Mouse (Mus musculus): Measurements from ENCODE around the gene Tnni2. TPM values are rescaled to one million over a fixed set of nuclear protein-coding genes. Genes with fewer than 3 reads are reported as not detected.

The Tnni2 gene
- polyA plus RNA-seq, 2 experiments = 2.1 to 2.2 TPM

DNA sequence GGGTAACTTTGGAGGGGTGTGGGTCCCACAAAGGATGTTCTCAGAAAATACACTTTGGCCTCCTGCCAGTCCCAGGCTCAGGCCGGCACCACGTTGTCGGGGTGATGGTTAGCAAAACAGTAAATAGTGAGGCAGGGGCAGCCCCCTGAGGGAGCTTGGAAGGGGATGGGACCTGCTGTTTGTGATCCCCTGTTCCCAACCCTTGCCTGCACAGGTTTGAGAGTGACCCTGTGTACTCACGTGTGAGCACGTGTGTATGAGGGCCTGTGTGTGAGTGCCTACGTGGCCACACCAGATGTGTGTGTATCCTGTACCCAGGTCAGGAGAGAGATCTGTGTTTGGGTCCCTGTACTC, 40.6 kb downstream of the Tnni2 start:
- H3K36me3 ChIP-seq (replicated peaks; ENCODE audit: control insufficient read depth, insufficient read depth, low read depth) = no peaks in the 10 kb centered on the region
- ATAC-seq (ENCODE audit: insufficient read depth) (no peak), DNase-seq (ENCODE audit: low read depth in 3 of 3, low spot score in 3 of 3) (no peak)
- H3K27me3 ChIP-seq (ENCODE audit: control insufficient read depth, insufficient read depth, low read length) = no peaks in the 10 kb centered on the region
- peaks cover 0 to 6% of the 10 kb centered on the region in 2 experiments; a peak in 1 of 4 replicates for H3K4me1 ChIP-seq (replicated peaks; ENCODE audit: control insufficient read depth in 2 of 2, insufficient read depth in 2 of 2, low read length in 1 of 2)
- no peak overlapping the region for H3K9ac ChIP-seq (replicated peaks)
- no peak overlapping the region for H3K27ac ChIP-seq
- no peaks in the 10 kb centered on the region for H3K9me3 ChIP-seq (ENCODE audit: control insufficient read depth, low read length)
- no peak overlapping the region for H3K4me2 ChIP-seq (ENCODE audit: low read depth)
- TF ChIP-seq CTCF (IDR thresholded peaks at IDR 0.05; ENCODE audit: low read depth) (no peak), EP300 (IDR thresholded peaks at IDR 0.05; ENCODE audit: low read depth) (no peak)
- WGBS (ENCODE audit: insufficient replicate concordance) = 52% methylated on average over 6 of the region's 6 CpGs
- H3K4me3 ChIP-seq (ENCODE audit: insufficient read depth in 1 of 2, low read depth in 2 of 2, low read length in 2 of 2) = no peak overlapping the region

DNA sequence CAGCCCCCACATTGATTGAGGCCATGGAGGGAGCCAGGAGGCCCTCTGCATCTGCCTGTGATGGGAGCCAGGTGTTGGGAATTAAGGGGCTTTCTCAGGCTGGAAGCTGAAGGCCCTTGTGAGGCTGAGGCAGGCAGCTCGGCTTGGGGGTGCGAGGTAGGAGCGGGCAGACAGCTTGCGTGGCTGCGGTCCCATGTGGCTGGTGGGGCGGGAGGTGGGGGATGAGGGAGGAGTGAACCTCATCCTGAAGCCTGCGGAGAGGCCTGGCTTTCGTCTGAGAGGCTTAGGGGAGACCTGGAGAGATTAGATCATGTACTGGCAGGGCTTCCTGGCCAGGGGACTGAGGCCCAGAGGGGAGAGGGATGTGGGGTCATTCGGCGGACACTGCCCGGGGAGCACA, 41.5 kb downstream of the Tnni2 start:
- Histone ChIP-seq H3K36me3 (replicated peaks; ENCODE audit: control insufficient read depth, insufficient read depth, low read depth) (no peaks in the 10 kb centered on the region), H3K4me2 (ENCODE audit: low read depth) (no peak overlapping the region), H3K4me3 (ENCODE audit: insufficient read depth in 1 of 2, low read depth in 2 of 2, low read length in 2 of 2) (no peak overlapping the region), H3K27ac (no peak overlapping the region), H3K9me3 (ENCODE audit: control insufficient read depth, low read length) (no peaks in the 10 kb centered on the region), H3K27me3 (ENCODE audit: control insufficient read depth, insufficient read depth, low read length) (no peaks in the 10 kb centered on the region; the same call in 1 of the 2 replicates), H3K4me1 (replicated peaks; ENCODE audit: control insufficient read depth in 2 of 2, insufficient read depth in 2 of 2, low read length in 1 of 2) (peaks cover 0 to 6% of the 10 kb centered on the region in 2 experiments; a peak in 1 of 4 replicates), H3K9ac (replicated peaks) (no peak overlapping the region)
- DNase-seq (ENCODE audit: low read depth in 3 of 3, low spot score in 3 of 3) = no peak
- 52% methylated on average over 11 of the region's 11 CpGs for WGBS (ENCODE audit: insufficient replicate concordance)
- TF ChIP-seq CTCF (IDR thresholded peaks at IDR 0.05; ENCODE audit: low read depth) = no peak
- ATAC-seq (ENCODE audit: insufficient read depth) = no peak

DNA sequence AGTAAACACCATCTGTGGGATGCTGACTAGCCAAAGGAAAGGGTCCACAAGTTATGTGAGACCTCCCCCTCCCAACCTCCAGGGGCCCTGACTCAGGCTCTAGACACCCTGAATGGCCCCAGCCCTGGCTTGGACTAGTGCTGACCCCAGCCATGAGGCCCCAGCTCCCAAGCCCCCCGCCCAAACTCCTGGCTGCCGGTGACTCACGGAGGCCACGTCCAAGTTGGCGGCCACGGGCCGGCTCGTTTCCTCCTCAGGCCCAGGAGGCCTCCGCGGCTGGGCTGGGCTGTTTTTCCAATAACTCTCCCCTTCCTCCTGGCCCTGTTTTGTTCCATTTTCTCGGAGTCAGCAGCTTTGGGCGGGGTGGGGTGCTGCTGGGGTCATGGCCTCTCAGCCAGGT, 43.2 kb downstream of the Tnni2 start:
- no peak for TF ChIP-seq CTCF (IDR thresholded peaks at IDR 0.05; ENCODE audit: low read depth)
- TF ChIP-seq EP300 (IDR thresholded peaks at IDR 0.05; ENCODE audit: low read depth) = no peak
- Histone ChIP-seq H3K9ac (replicated peaks) (no peak overlapping the region), H3K36me3 (replicated peaks; ENCODE audit: control insufficient read depth, insufficient read depth, low read depth) (no peaks in the 10 kb centered on the region), H3K4me3 (ENCODE audit: insufficient read depth in 1 of 2, low read depth in 2 of 2, low read length in 2 of 2) (no peak overlapping the region), H3K27me3 (ENCODE audit: control insufficient read depth, insufficient read depth, low read length) (no peaks in the 10 kb centered on the region; the same call in 1 of the 2 replicates), H3K4me2 (ENCODE audit: low read depth) (no peak overlapping the region), H3K27ac (no peak overlapping the region), H3K9me3 (ENCODE audit: control insufficient read depth, low read length) (no peaks in the 10 kb centered on the region), H3K4me1 (replicated peaks; ENCODE audit: control insufficient read depth in 2 of 2, insufficient read depth in 2 of 2, low read length in 1 of 2) (peaks cover 0 to 6% of the 10 kb centered on the region in 2 experiments; a peak in 1 of 4 replicates)
- ATAC-seq (ENCODE audit: insufficient read depth) = no peak
- no peak for DNase-seq (ENCODE audit: low read depth in 3 of 3, low spot score in 3 of 3)
- WGBS (ENCODE audit: insufficient replicate concordance) = 65% methylated on average over 12 of the region's 12 CpGs

DNA sequence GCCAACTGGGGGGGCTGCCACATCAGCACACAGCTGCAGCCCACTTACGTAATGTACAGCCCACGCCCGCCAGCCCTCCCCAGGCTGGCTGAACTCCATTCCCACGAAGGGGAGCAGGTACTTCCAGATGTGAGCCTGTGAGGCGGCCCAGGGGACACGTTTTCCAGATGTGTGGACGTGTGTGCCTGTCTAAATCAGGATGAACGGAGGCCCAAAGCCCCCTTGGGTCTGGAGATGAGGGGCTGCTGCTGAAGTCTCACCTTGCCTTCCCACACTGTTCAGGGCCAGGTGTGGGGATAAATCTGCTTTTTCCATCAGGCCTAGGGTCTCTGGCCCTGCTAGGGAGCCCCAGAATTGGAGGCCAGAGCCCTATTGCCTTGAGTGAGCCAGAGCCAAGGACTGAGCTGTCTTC, 45.1 kb downstream of the Tnni2 start:
- ATAC-seq (ENCODE audit: insufficient read depth) (no peak), DNase-seq (ENCODE audit: low read depth in 3 of 3, low spot score in 3 of 3) (no peak)
- H3K4me1 ChIP-seq (replicated peaks; ENCODE audit: control insufficient read depth in 2 of 2, insufficient read depth in 2 of 2, low read length in 1 of 2) = peaks cover 0 to 3% of the 10 kb centered on the region in 2 experiments; a peak in 1 of 4 replicates
- H3K4me2 ChIP-seq (ENCODE audit: low read depth) = no peak overlapping the region
- no peak overlapping the region for H3K4me3 ChIP-seq (ENCODE audit: insufficient read depth in 1 of 2, low read depth in 2 of 2, low read length in 2 of 2)
- 59% methylated on average over 8 of the region's 8 CpGs for WGBS (ENCODE audit: insufficient replicate concordance)
- no peak overlapping the region for H3K9ac ChIP-seq (replicated peaks)
- TF ChIP-seq EP300 (IDR thresholded peaks at IDR 0.05; ENCODE audit: low read depth) = no peak
- no peak for TF ChIP-seq CTCF (IDR thresholded peaks at IDR 0.05; ENCODE audit: low read depth)
- H3K36me3 ChIP-seq (replicated peaks; ENCODE audit: control insufficient read depth, insufficient read depth, low read depth) = no peaks in the 10 kb centered on the region
- H3K9me3 ChIP-seq (ENCODE audit: control insufficient read depth, low read length) = no peaks in the 10 kb centered on the region
- H3K27me3 ChIP-seq (ENCODE audit: control insufficient read depth, insufficient read depth, low read length) = no peaks in the 10 kb centered on the region; the same call in 1 of the 2 replicates
- no peak overlapping the region for H3K27ac ChIP-seq

DNA sequence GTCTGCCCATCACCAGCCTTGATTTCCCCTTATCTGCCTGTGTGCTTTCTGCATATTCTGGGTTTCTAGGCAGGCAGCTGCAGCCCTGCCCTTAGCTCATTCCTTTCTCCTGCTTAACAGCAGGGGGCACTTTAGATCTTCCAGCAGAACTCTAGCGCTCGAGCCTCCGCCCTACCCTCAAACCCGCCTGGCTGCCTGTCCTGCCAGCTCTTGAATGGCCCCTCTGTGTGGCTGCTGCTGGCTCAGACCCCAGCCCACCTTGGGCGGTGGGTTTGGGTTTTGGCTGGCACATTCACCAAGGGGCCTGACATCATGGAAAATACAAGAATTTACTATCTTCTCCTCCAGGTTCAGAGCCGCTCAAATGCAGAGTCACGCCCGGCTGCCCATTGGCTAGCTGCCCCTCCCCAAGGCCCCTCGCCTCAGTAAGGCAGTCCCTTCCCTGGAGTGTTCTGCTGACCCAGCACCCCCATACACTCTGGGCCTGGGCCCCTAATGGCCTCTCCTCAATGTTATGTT, 45.8 kb downstream of the Tnni2 start:
- TF ChIP-seq CTCF (IDR thresholded peaks at IDR 0.05; ENCODE audit: low read depth) = peak; percentile 65
- no peak for TF ChIP-seq EP300 (IDR thresholded peaks at IDR 0.05; ENCODE audit: low read depth)
- ATAC-seq (ENCODE audit: insufficient read depth) = peak; percentile 16; the same call in 1 of the 2 replicates
- 28% methylated on average over 9 of the region's 9 CpGs for WGBS (ENCODE audit: insufficient replicate concordance)
- no peaks in the 10 kb centered on the region for H3K36me3 ChIP-seq (replicated peaks; ENCODE audit: control insufficient read depth, insufficient read depth, low read depth)
- no peak overlapping the region for H3K4me3 ChIP-seq (ENCODE audit: insufficient read depth in 1 of 2, low read depth in 2 of 2, low read length in 2 of 2)
- H3K4me2 ChIP-seq (ENCODE audit: low read depth) = no peak overlapping the region
- DNase-seq (ENCODE audit: low read depth in 3 of 3, low spot score in 3 of 3) = no peak
- no peaks in the 10 kb centered on the region; the same call in 1 of the 2 replicates for H3K27me3 ChIP-seq (ENCODE audit: control insufficient read depth, insufficient read depth, low read length)
- H3K9me3 ChIP-seq (ENCODE audit: control insufficient read depth, low read length) = no peaks in the 10 kb centered on the region
- peaks cover 0 to under 1% of the 10 kb centered on the region in 2 experiments; a peak in 1 of 4 replicates for H3K4me1 ChIP-seq (replicated peaks; ENCODE audit: control insufficient read depth in 2 of 2, insufficient read depth in 2 of 2, low read length in 1 of 2)
- H3K27ac ChIP-seq = no peak overlapping the region
- no peak overlapping the region for H3K9ac ChIP-seq (replicated peaks)

Data from liver, embryonic 14.5 days (tissue).